Mouse (Mus musculus): Measurements from ENCODE around the gene Uqcr10.

Uqcr10 gene

GRCm38 (mm10) chr11:4678700-4679440 lies 25.3 kb downstream of the Uqcr10 start:
- in situ Hi-C loops (cut with MboI; ENCODE audit: low sequenced_read_pairs), result no loop called here

GRCm38 (mm10) chr11:4677250-4677872 lies 26.8 kb downstream of the Uqcr10 start:
- in situ Hi-C loops (cut with MboI; ENCODE audit: low sequenced_read_pairs), result no loop called here

GRCm38 (mm10) chr11:4675693-4676092 lies 28.4 kb downstream of the Uqcr10 start:
- in situ Hi-C loops (cut with MboI; ENCODE audit: low sequenced_read_pairs), result no loop called here

GRCm38 (mm10) chr11:4675126-4675562 lies 29.0 kb downstream of the Uqcr10 start:
- in situ Hi-C loops (cut with MboI; ENCODE audit: low sequenced_read_pairs), result no loop called here

GRCm38 (mm10) chr11:4674593-4674992 lies 29.5 kb downstream of the Uqcr10 start:
- in situ Hi-C loops (cut with MboI; ENCODE audit: low sequenced_read_pairs), result no loop called here

- in situ Hi-C loops (cut with MboI; ENCODE audit: low sequenced_read_pairs), result no loop called here
Measured at GRCm38 (mm10) chr11:4671736-4672135, 32.4 kb downstream of the Uqcr10 start.

GRCm38 (mm10) chr11:4662496-4662878 lies 41.7 kb downstream of the Uqcr10 start:
- in situ Hi-C loops (cut with MboI; ENCODE audit: low sequenced_read_pairs), result no loop called here

- in situ Hi-C loops (cut with MboI; ENCODE audit: low sequenced_read_pairs), result no loop called here
Measured at GRCm38 (mm10) chr11:4661871-4662495, 42.2 kb downstream of the Uqcr10 start.

GRCm38 (mm10) chr11:4661324-4661723 lies 42.8 kb downstream of the Uqcr10 start:
- in situ Hi-C loops (cut with MboI; ENCODE audit: low sequenced_read_pairs), result no loop called here

- in situ Hi-C loops (cut with MboI; ENCODE audit: low sequenced_read_pairs), result no loop called here
Measured at GRCm38 (mm10) chr11:4660309-4661025, 43.7 kb downstream of the Uqcr10 start.

GRCm38 (mm10) chr11:4659818-4660217 lies 44.3 kb downstream of the Uqcr10 start:
- in situ Hi-C loops (cut with MboI; ENCODE audit: low sequenced_read_pairs), result no loop called here

Data from CH12F3 (cell line).